Mouse (Mus musculus): Measurements from ENCODE around the gene 4930556J24Rik.

DNA sequence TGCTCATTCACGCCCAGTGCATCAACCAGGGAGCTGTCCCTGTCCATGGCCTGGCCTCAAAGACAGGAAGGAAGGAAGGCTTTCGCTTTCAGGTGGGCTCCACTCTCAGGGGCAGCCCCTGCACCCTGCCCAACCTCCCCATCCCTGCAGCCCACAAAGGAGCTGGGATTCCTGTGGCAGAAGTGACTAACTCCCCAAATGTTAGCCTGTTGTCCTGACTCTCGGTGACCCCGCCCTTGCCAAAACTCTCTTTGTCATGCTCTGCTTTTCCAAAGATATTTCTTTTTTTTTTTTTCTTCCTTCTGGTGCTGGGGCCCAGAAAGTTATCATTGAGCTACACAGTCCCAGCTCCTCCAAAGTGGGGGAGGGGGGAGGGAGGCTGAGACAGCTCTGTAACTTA is 67.3 kb downstream of the 4930556J24Rik start:
- no peak for TF ChIP-seq POLR2A (IDR thresholded peaks at IDR 0.05; ENCODE audit: borderline replicate concordance, extremely low read depth, insufficient read depth, insufficient read length, poor library complexity, severe bottlenecking)
- no peak for TF ChIP-seq CTCF (IDR thresholded peaks at IDR 0.05; ENCODE audit: borderline replicate concordance, extremely low read depth, insufficient read depth, insufficient read length)

Data from brain, embryonic 14.5 days (tissue).